9 mouse cellular contexts compared by ENCODE assay signal in the genomic region with DNA sequence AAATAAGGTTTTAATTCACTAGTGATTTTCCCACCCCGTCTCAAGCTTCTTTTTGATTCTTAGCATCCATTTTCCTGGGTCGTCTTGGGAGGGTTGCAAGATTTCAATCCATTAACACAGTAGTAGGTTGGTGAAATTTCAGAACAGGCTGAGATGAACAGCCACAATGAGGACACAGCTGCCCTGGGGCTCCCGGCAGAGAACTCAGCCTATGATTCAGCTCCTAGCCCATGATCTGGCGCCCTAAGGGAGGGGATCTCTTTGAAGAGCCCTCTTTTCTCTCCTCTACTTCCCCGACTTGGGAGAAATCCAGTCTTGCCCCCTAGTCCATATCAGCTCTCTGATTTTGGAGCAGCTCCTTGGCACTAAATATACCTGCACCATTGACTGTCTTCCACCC. TPM values are rescaled to one million over a fixed set of nuclear protein-coding genes. Genes with fewer than 3 reads are reported as not detected.
DNase-seq lines count a peak whose midpoint lies in the region; ATAC-seq and TF ChIP-seq lines count a peak whose summit lies in the region.
"Had no signal": no experiment of that assay in that cellular context is flagged by ENCODE, and none has a peak within 500 bp of the region (broad histone marks: within the 10 kb centered on the region; RNA-seq: fewer than 3 reads in every experiment).

No protein-coding gene starts in this region.

- peaks cover 8% of the 10 kb centered on the region for H3K27me3 ChIP-seq in heart, embryonic 10.5 days (ENCODE audit: insufficient read depth, poor library complexity, severe bottlenecking)
- H3K27me3 ChIP-seq in hindbrain, embryonic 12.5 days = no peaks in the 10 kb centered on the region
- no peaks in the 10 kb centered on the region for H3K27me3 ChIP-seq in midbrain, embryonic 14.5 days (ENCODE audit: control insufficient read depth, insufficient read depth, low read length)
- H3K27me3 ChIP-seq in thymus, adult 2 months (ENCODE audit: control insufficient read depth, insufficient read depth, low read length) = no peaks in the 10 kb centered on the region

- peak overlapping the region; percentile 47 for H3K4me2 ChIP-seq in hindbrain, embryonic 12.5 days (replicated peaks)
- peak overlapping the region; percentile 55 for H3K4me2 ChIP-seq in midbrain, embryonic 14.5 days (ENCODE audit: low read length)
- H3K4me2 ChIP-seq: liver, embryonic 15.5 days had no signal

- DNase-seq in heart, embryonic 10.5 days (ENCODE audit: low spot score) = no peak
- no peak for DNase-seq in heart, postnatal 25 days (ENCODE audit: low spot score)
- peak; percentile 36 for DNase-seq in NIH3T3 (ENCODE audit: low read depth)
- peak; percentile 65 for DNase-seq in midbrain, embryonic 14.5 days
- DNase-seq in ovary, postnatal 14 days (ENCODE audit: low spot score) = no peak
- DNase-seq in thymus, adult 2 months = no peak

- no peaks in the 10 kb centered on the region for H3K9me3 ChIP-seq in heart, embryonic 10.5 days
- no peaks in the 10 kb centered on the region for H3K9me3 ChIP-seq in hindbrain, embryonic 12.5 days (replicated peaks)
- no peaks in the 10 kb centered on the region for H3K9me3 ChIP-seq in midbrain, embryonic 14.5 days (ENCODE audit: control insufficient read depth, low read length)
- H3K9me3 ChIP-seq: liver, embryonic 15.5 days had no signal

- TF ChIP-seq CTCF in thymus, adult 2 months (IDR thresholded peaks at IDR 0.05; ENCODE audit: borderline replicate concordance, control insufficient read depth, extremely low read depth, insufficient read depth, low read length, poor library complexity) = no peak

- ATAC-seq in hindbrain, embryonic 12.5 days (ENCODE audit: low FRiP score) = peak; percentile 39; the same call in 1 of the 2 replicates
- ATAC-seq in midbrain, embryonic 14.5 days (ENCODE audit: low FRiP score, low TSS enrichment) = peak; percentile 66; the same call in 1 of the 2 replicates
- ATAC-seq in granulocyte monocyte progenitor cell, adult 5-6 weeks (replicated peaks; ENCODE audit: poor library complexity, severe bottlenecking) = no peak

- H3K4me3 ChIP-seq in heart, embryonic 10.5 days = peak overlapping the region; percentile 48
- H3K4me3 ChIP-seq in hindbrain, embryonic 12.5 days = peak overlapping the region; percentile 7; the same call in 1 of the 2 replicates
- 0 out of 2 replicates have a peak overlapping the region, but pooled peaks have one; percentile 6 for H3K4me3 ChIP-seq in midbrain, embryonic 14.5 days (replicated peaks; ENCODE audit: low read depth, low read length)
- no peak overlapping the region for H3K4me3 ChIP-seq in thymus, adult 2 months (ENCODE audit: control insufficient read depth, insufficient read depth, low read length)
- H3K4me3 ChIP-seq: liver, embryonic 15.5 days had no signal

- WGBS in heart, embryonic 10.5 days = 22% methylated on average over 5 of the region's 5 CpGs
- 17% methylated on average over 5 of the region's 5 CpGs for WGBS in hindbrain, embryonic 12.5 days
- 10% methylated on average over 5 of the region's 5 CpGs for WGBS in midbrain, embryonic 14.5 days
- WGBS in thymus, adult 2 months = 60% methylated on average over 5 of the region's 5 CpGs

- no peaks in the 10 kb centered on the region for H3K36me3 ChIP-seq in heart, embryonic 10.5 days
- no peaks in the 10 kb centered on the region for H3K36me3 ChIP-seq in hindbrain, embryonic 12.5 days
- no peaks in the 10 kb centered on the region for H3K36me3 ChIP-seq in midbrain, embryonic 14.5 days (ENCODE audit: control insufficient read depth, insufficient read depth, low read length)
- H3K36me3 ChIP-seq in thymus, adult 2 months (ENCODE audit: control insufficient read depth, insufficient read depth, low read length) = no peaks in the 10 kb centered on the region
- H3K36me3 ChIP-seq: liver, embryonic 15.5 days had no signal

- H3K27ac ChIP-seq in heart, embryonic 10.5 days = peak overlapping the region; percentile 42; the same call in 1 of the 2 replicates
- H3K27ac ChIP-seq in hindbrain, embryonic 12.5 days = peak overlapping the region; percentile 55; the same call in 1 of the 2 replicates
- H3K27ac ChIP-seq in midbrain, embryonic 14.5 days (replicated peaks; ENCODE audit: low read depth, low read length) = no peak overlapping the region; the same call in 1 of the 2 replicates
- H3K27ac ChIP-seq in thymus, adult 2 months (ENCODE audit: control insufficient read depth, insufficient read depth, low read length) = no peak overlapping the region
- H3K27ac ChIP-seq: liver, embryonic 15.5 days had no signal

- peaks cover 38% of the 10 kb centered on the region for H3K4me1 ChIP-seq in heart, embryonic 10.5 days
- peaks cover 28% of the 10 kb centered on the region for H3K4me1 ChIP-seq in hindbrain, embryonic 12.5 days
- peaks cover 22% of the 10 kb centered on the region for H3K4me1 ChIP-seq in midbrain, embryonic 14.5 days (ENCODE audit: control insufficient read depth, insufficient read depth, low read length)
- no peaks in the 10 kb centered on the region for H3K4me1 ChIP-seq in thymus, adult 2 months (replicated peaks; ENCODE audit: control insufficient read depth, insufficient read depth, low read length)
- H3K4me1 ChIP-seq: liver, embryonic 15.5 days had no signal

- intact Hi-C loops in heart, postnatal 25 days (cut with DNase I) = loop anchor here (5.0 kb wide), 4 partner anchors 270 to 855 kb away; partner anchors contain the start of gene Ccdc182

- H3K9ac ChIP-seq in hindbrain, embryonic 12.5 days = peak overlapping the region; percentile 24; the same call in 1 of the 2 replicates
- H3K9ac ChIP-seq in midbrain, embryonic 14.5 days (replicated peaks; ENCODE audit: low read length) = 0 out of 2 replicates have a peak overlapping the region, but pooled peaks have one; percentile 7
- H3K9ac ChIP-seq: liver, embryonic 15.5 days had no signal

- no peak for TF ChIP-seq POLR2A in thymus, adult 2 months (IDR thresholded peaks at IDR 0.05; ENCODE audit: control insufficient read depth, extremely low read depth, insufficient read depth, low read length, poor library complexity)

RNA-seq across cellular contexts. Expression of gene Akap1, which starts 41.9 kb away (rescaled TPM):
- polyA plus RNA-seq in heart, embryonic 10.5 days (2016; fragmentation: Nextera tagmentation; extraction: Ambion mirVana) = 26.6 and 39.9 TPM in 2 replicates
- 100 to 1,000 TPM; 114 to 123 TPM for total RNA-seq in heart, postnatal 25 days (2021)
- 21.8 and 22.3 TPM in 2 replicates for polyA plus RNA-seq in hindbrain, embryonic 12.5 days (2016; fragmentation: Nextera tagmentation; extraction: Ambion mirVana)
- 28.7 and 29.0 TPM in 2 replicates for polyA plus RNA-seq in midbrain, embryonic 14.5 days (2014; fragmentation: Nextera tagmentation; extraction: Ambion mirVana)
- 33.6 and 41.3 TPM in 2 replicates for polyA plus RNA-seq in thymus, adult 2 months (2012; rRNA removed)
- 12.7 and 15.2 TPM in 2 replicates for total RNA-seq in granulocyte monocyte progenitor cell, adult 5-6 weeks (2014; fragmentation: Nextera tagmentation)
- total RNA-seq in granulocyte monocyte progenitor cell, adult 5-6 weeks (2017) = 15.9 and 20.7 TPM in 2 replicates

Comparison
In these comparisons a context has a peak if more than half of its experiments do, and no peak if none do; other contexts are left out.
1. DNase-seq: peak in NIH3T3 (single experiment) and midbrain, embryonic 14.5 days (single experiment); none in heart, embryonic 10.5 days (single experiment), heart, postnatal 25 days (single experiment), ovary, postnatal 14 days (single experiment) and thymus, adult 2 months (single experiment).
2. H3K27ac ChIP-seq: peak in heart, embryonic 10.5 days (single experiment) and hindbrain, embryonic 12.5 days (single experiment); none in midbrain, embryonic 14.5 days (single experiment) and thymus, adult 2 months (single experiment).